Mouse (Mus musculus) monocyte, adult 5-6 weeks (primary cell): Measurements from ENCODE around the gene Ccl28. TPM values are rescaled to one million over a fixed set of nuclear protein-coding genes. Genes with fewer than 3 reads are reported as not detected.
A peak's percentile ranks its signal among the peaks of the same experiment; 100 is the strongest.
"Not testable (repeated sequence)": the region's sequence is repeated elsewhere in the genome, so short reads cannot be mapped to it uniquely, and the experiment has no call there.

Experiments used
- ATAC-seq: fragments of 153-309, 156-312 bp; replicated peaks from 2 replicates; pipeline ENCODE4 v1.8.0; 2017; ENCODE audit warnings: mild to moderate bottlenecking; ENCODE audit not compliant: low TSS enrichment, insufficient number of reproducible peaks, severe bottlenecking, poor library complexity, low FRiP score
- total RNA-seq: library from RNA; stranded (forward); fragments of 200-1000, 200-491, 200-594 nt; gene quantifications from 3 replicates; pipeline ENCODE4 v1.2.3, GENCODE M21; 2017

The Ccl28 gene
- not detected in 3 replicates for total RNA-seq

GRCm38 (mm10) chr13:119623634-119624033 lies at the start of gene Ccl28:
TSS of gene Ccl28 (plus strand) at chr13:119623819.
- ATAC-seq: no peak

- ATAC-seq: peak; percentile 60
Measured at GRCm38 (mm10) chr13:119596321-119597211, 27.1 kb upstream of the Ccl28 start.

GRCm38 (mm10) chr13:119598466-119598865 lies 25.2 kb upstream of the Ccl28 start:
- not testable (repeated sequence) for ATAC-seq

- not testable (repeated sequence) for ATAC-seq
Measured at GRCm38 (mm10) chr13:119599066-119599465, 24.6 kb upstream of the Ccl28 start.

- ATAC-seq: not testable (repeated sequence)
Measured at GRCm38 (mm10) chr13:119599498-119599897, 24.1 kb upstream of the Ccl28 start.

GRCm38 (mm10) chr13:119600166-119600565 lies 23.5 kb upstream of the Ccl28 start:
- not testable (repeated sequence) for ATAC-seq

- not testable (repeated sequence) for ATAC-seq
Measured at GRCm38 (mm10) chr13:119602688-119603331, 20.8 kb upstream of the Ccl28 start.

- not testable (repeated sequence) for ATAC-seq
Measured at GRCm38 (mm10) chr13:119603890-119604289, 19.7 kb upstream of the Ccl28 start.

- not testable (repeated sequence) for ATAC-seq
Measured at GRCm38 (mm10) chr13:119604322-119604721, 19.3 kb upstream of the Ccl28 start.

GRCm38 (mm10) chr13:119618841-119619240 lies 4.8 kb upstream of the Ccl28 start:
- ATAC-seq: no peak

GRCm38 (mm10) chr13:119619735-119620134 lies 3.9 kb upstream of the Ccl28 start:
- ATAC-seq: no peak

GRCm38 (mm10) chr13:119625952-119626351 lies 2.3 kb downstream of the Ccl28 start:
- ATAC-seq: not testable (repeated sequence)

- peak; percentile 99 for ATAC-seq
Measured at GRCm38 (mm10) chr13:119631482-119632155, 8.0 kb downstream of the Ccl28 start.

- no peak for ATAC-seq
Measured at GRCm38 (mm10) chr13:119632156-119632548, 8.5 kb downstream of the Ccl28 start.

GRCm38 (mm10) chr13:119635496-119635895 lies 11.9 kb downstream of the Ccl28 start:
- no peak for ATAC-seq

- no peak for ATAC-seq
Measured at GRCm38 (mm10) chr13:119637837-119638236, 14.2 kb downstream of the Ccl28 start.

- no peak for ATAC-seq
Measured at GRCm38 (mm10) chr13:119638449-119638848, 14.8 kb downstream of the Ccl28 start.

GRCm38 (mm10) chr13:119639302-119639701 lies 15.7 kb downstream of the Ccl28 start:
- no peak for ATAC-seq

- no peak for ATAC-seq
Measured at GRCm38 (mm10) chr13:119640504-119640903, 16.9 kb downstream of the Ccl28 start.
